19 mouse cellular contexts compared by ENCODE assay signal in the genomic region with DNA sequence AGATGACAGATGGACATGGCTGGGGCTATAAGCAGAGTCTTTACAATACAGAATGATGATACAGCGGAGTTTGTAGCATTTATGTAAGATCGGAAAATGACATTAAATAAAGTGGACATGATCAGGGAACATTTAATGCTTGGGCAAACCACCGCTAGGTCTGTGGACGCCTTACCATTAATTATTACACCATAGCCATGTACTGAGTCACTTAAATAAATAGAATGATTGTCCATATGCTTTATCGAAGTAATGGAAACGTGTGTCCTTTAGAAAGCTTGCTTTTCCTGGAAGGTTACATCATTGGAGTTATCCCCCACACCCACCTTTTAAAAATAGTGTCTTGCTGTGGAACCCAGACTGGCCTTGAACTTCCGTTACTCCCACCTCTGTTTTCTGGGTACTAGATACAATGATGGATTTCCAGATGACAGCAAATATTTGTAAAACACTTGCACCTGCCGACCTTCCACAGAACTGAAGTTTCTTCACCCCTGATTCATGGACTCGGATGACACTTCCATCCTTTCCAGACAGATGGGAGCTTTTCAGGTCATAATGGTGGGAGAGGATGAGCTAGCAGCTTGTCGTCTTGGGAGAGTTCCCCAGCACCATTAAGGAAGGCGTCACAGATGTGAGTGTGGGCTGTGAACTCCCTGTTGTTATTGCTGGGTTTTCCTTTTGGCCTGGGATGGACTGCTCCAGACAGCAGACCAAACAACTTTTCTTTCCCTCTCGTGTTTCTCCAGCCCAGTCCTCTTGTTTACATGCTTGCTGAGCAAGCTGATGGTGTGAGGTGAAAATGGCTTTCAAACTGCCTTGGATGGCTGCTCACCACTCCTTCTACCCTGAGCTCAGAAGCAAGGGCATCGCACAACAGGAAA.
DNase-seq lines count a peak whose midpoint lies in the region; ATAC-seq and TF ChIP-seq lines count a peak whose summit lies in the region.
"Had no signal": no experiment of that assay in that cellular context is flagged by ENCODE, and none has a peak within 500 bp of the region (broad histone marks: within the 10 kb centered on the region; RNA-seq: fewer than 3 reads in every experiment).

No protein-coding gene starts in this region.

- H3K4me1 ChIP-seq in liver, postnatal 0 days (ENCODE audit: insufficient read depth): no peaks in the 10 kb centered on the region; the same call in none of the 2 replicates
- no peaks in the 10 kb centered on the region for H3K4me1 ChIP-seq in liver, embryonic 11.5 days (replicated peaks; ENCODE audit: control insufficient read depth, insufficient read depth, low read length)
- H3K4me1 ChIP-seq in lung, postnatal 0 days (ENCODE audit: insufficient read depth, low read depth, low read length): no peaks in the 10 kb centered on the region
- no peaks in the 10 kb centered on the region for H3K4me1 ChIP-seq in stomach, postnatal 0 days (replicated peaks; ENCODE audit: control insufficient read depth, insufficient read depth)
- H3K4me1 ChIP-seq: embryonic facial prominence, embryonic 12.5 days; forebrain, embryonic 15.5 days had no signal

- H3K27me3 ChIP-seq in liver, postnatal 0 days (ENCODE audit: insufficient read depth, low read length): no peaks in the 10 kb centered on the region
- no peaks in the 10 kb centered on the region for H3K27me3 ChIP-seq in liver, embryonic 11.5 days (replicated peaks; ENCODE audit: control insufficient read depth, insufficient read depth, low read length)
- H3K27me3 ChIP-seq in lung, postnatal 0 days (replicated peaks; ENCODE audit: insufficient read depth, low read length): no peaks in the 10 kb centered on the region
- H3K27me3 ChIP-seq in stomach, postnatal 0 days (ENCODE audit: control insufficient read depth, insufficient read depth, low read length): no peaks in the 10 kb centered on the region
- H3K27me3 ChIP-seq: CH12.LX; embryonic facial prominence, embryonic 12.5 days; forebrain, embryonic 15.5 days; Patski had no signal

- ATAC-seq in liver, postnatal 0 days: peak; percentile 82
- no peak for ATAC-seq in liver, embryonic 11.5 days (replicated peaks; ENCODE audit: low FRiP score)
- ATAC-seq in lung, postnatal 0 days: peak; percentile 77
- ATAC-seq in stomach, postnatal 0 days (ENCODE audit: low FRiP score, low TSS enrichment): peak; percentile 57; the same call in 1 of the 2 replicates
- ATAC-seq: activated CD4-positive, CD25-positive, alpha-beta regulatory T cell, adult 4 months; forebrain, embryonic 15.5 days; Patski had no signal

- TF ChIP-seq EP300 in liver, postnatal 0 days (IDR thresholded peaks at IDR 0.05; ENCODE audit: low read depth): peak; percentile 71
- TF ChIP-seq EP300 in lung, postnatal 0 days (IDR thresholded peaks at IDR 0.05): no peak
- no peak for TF ChIP-seq EP300 in stomach, postnatal 0 days (optimal IDR thresholded peaks at IDR 0.05)

- H3K27ac ChIP-seq in liver, postnatal 0 days (ENCODE audit: low read depth): 0 out of 2 replicates have a peak overlapping the region, but pooled peaks have one; percentile 0
- no peak overlapping the region for H3K27ac ChIP-seq in liver, embryonic 11.5 days (ENCODE audit: low read depth, low read length)
- H3K27ac ChIP-seq in lung, postnatal 0 days (ENCODE audit: low read length): no peak overlapping the region
- no peak overlapping the region for H3K27ac ChIP-seq in stomach, postnatal 0 days (replicated peaks)
- H3K27ac ChIP-seq: embryonic facial prominence, embryonic 12.5 days; forebrain, embryonic 15.5 days; heart, embryonic 10.5 days had no signal

- H3K4me3 ChIP-seq in liver, postnatal 0 days (ENCODE audit: low read depth, low read length): no peak overlapping the region
- H3K4me3 ChIP-seq in liver, embryonic 11.5 days (ENCODE audit: low read depth, low read length): no peak overlapping the region
- H3K4me3 ChIP-seq in lung, postnatal 0 days (ENCODE audit: low read depth, low read length): no peak overlapping the region
- H3K4me3 ChIP-seq in stomach, postnatal 0 days (ENCODE audit: low read depth, low read length): no peak overlapping the region
- H3K4me3 ChIP-seq: embryonic facial prominence, embryonic 12.5 days; forebrain, embryonic 15.5 days; heart, embryonic 10.5 days had no signal

- no peaks in the 10 kb centered on the region for H3K9me3 ChIP-seq in liver, postnatal 0 days (ENCODE audit: low read length)
- H3K9me3 ChIP-seq in liver, embryonic 11.5 days (ENCODE audit: control insufficient read depth, low read length): no peaks in the 10 kb centered on the region
- no peaks in the 10 kb centered on the region for H3K9me3 ChIP-seq in lung, postnatal 0 days (ENCODE audit: low read length)
- no peaks in the 10 kb centered on the region for H3K9me3 ChIP-seq in stomach, postnatal 0 days (ENCODE audit: control insufficient read depth, low read length)
- H3K9me3 ChIP-seq: embryonic facial prominence, embryonic 12.5 days; forebrain, embryonic 15.5 days; heart, embryonic 10.5 days had no signal

- no peak overlapping the region for H3K9ac ChIP-seq in liver, postnatal 0 days (replicated peaks)
- H3K9ac ChIP-seq in liver, embryonic 11.5 days (ENCODE audit: low read depth, low read length): no peak overlapping the region
- H3K9ac ChIP-seq in lung, postnatal 0 days (replicated peaks; ENCODE audit: low read depth): no peak overlapping the region
- no peak overlapping the region for H3K9ac ChIP-seq in stomach, postnatal 0 days (ENCODE audit: low read length)
- H3K9ac ChIP-seq: embryonic facial prominence, embryonic 12.5 days; forebrain, embryonic 15.5 days had no signal

- no peaks in the 10 kb centered on the region; the same call in 1 of the 2 replicates for H3K36me3 ChIP-seq in liver, postnatal 0 days (replicated peaks; ENCODE audit: insufficient read depth, low read length)
- no peaks in the 10 kb centered on the region for H3K36me3 ChIP-seq in liver, embryonic 11.5 days (ENCODE audit: control insufficient read depth, insufficient read depth, low read length)
- no peaks in the 10 kb centered on the region for H3K36me3 ChIP-seq in lung, postnatal 0 days (ENCODE audit: insufficient read depth, low read length)
- H3K36me3 ChIP-seq in stomach, postnatal 0 days (ENCODE audit: control insufficient read depth, insufficient read depth, low read length): no peaks in the 10 kb centered on the region
- H3K36me3 ChIP-seq: embryonic facial prominence, embryonic 12.5 days; forebrain, embryonic 15.5 days; heart, embryonic 10.5 days had no signal

- no peak for DNase-seq in liver, postnatal 0 days
- no peak for DNase-seq in liver, embryonic 11.5 days (ENCODE audit: low spot score)
- peak; percentile 38 for DNase-seq in lung, postnatal 0 days (ENCODE audit: low spot score)
- no peak for DNase-seq in lung, postnatal 25 days (ENCODE audit: low spot score)
- peak; percentile 30 to 60 for DNase-seq in lung, postnatal 4 days
- DNase-seq in stomach, postnatal 0 days (ENCODE audit: low spot score): no peak
- DNase-seq: adrenal gland, postnatal 14 days; cerebellum, adult 11-12 months; cerebellum, adult 9-10 months; cerebellum, postnatal 25 days; gastrocnemius, postnatal 36 days; heart, adult 18-20 months; heart, postnatal 10 days had no signal

- WGBS in liver, postnatal 0 days (ENCODE audit: insufficient replicate concordance): 63% methylated on average over 13 of the region's 13 CpGs
- 69% methylated on average over 13 of the region's 13 CpGs for WGBS in liver, embryonic 11.5 days
- 52% methylated on average over 13 of the region's 13 CpGs for WGBS in lung, postnatal 0 days
- WGBS in stomach, postnatal 0 days: 48% methylated on average over 13 of the region's 13 CpGs

- no peak overlapping the region for H3K4me2 ChIP-seq in liver, postnatal 0 days (ENCODE audit: low read depth, low read length)
- no peak overlapping the region for H3K4me2 ChIP-seq in liver, embryonic 11.5 days
- H3K4me2 ChIP-seq in lung, postnatal 0 days (replicated peaks; ENCODE audit: low read depth, low read length): no peak overlapping the region
- no peak overlapping the region for H3K4me2 ChIP-seq in stomach, postnatal 0 days (replicated peaks; ENCODE audit: low read depth)
- H3K4me2 ChIP-seq: embryonic facial prominence, embryonic 12.5 days; forebrain, embryonic 15.5 days had no signal

- no peak for TF ChIP-seq CTCF in liver, postnatal 0 days (IDR thresholded peaks at IDR 0.05; ENCODE audit: low read depth)
- TF ChIP-seq CTCF in lung, postnatal 0 days (IDR thresholded peaks at IDR 0.05): no peak
- no peak for TF ChIP-seq CTCF in stomach, postnatal 0 days (IDR thresholded peaks at IDR 0.05; ENCODE audit: low read depth)

Comparison
In these comparisons a context has a peak if more than half of its experiments do, and no peak if none do; other contexts are left out.
1. DNase-seq: peak in lung, postnatal 0 days (single experiment) and lung, postnatal 4 days (2 of 2); none in liver, postnatal 0 days (single experiment), liver, embryonic 11.5 days (single experiment), lung, postnatal 25 days (single experiment) and stomach, postnatal 0 days (single experiment).